Mouse (Mus musculus): ENCODE data around the gene Bsx. TPM values are rescaled to one million over a fixed set of nuclear protein-coding genes. Genes with fewer than 3 reads are reported as not detected.

Gene Bsx
- total and polyA plus RNA-seq, 3 experiments = not detected

GRCm38 (mm10) chr9:40872156-40872478, 1.8 kb upstream of the Bsx start:
- no peaks in the 10 kb centered on the region for H3K9me3 ChIP-seq (replicated peaks; ENCODE audit: insufficient read depth, low read length)
- peaks cover 0 to 1% of the 10 kb centered on the region in 2 experiments; a peak in 3 of 4 replicates for H3K27me3 ChIP-seq (ENCODE audit: control insufficient read depth in 1 of 2, insufficient read depth in 2 of 2, low read length in 2 of 2)
- DNase-seq (ENCODE audit: low read depth, low spot score) = no peak
- no peak for TF ChIP-seq USF1 (IDR thresholded peaks at IDR 0.05; ENCODE audit: low read depth, low read length)
- TF ChIP-seq CTCF (IDR thresholded peaks at IDR 0.05 in 2 of 3, conservative IDR thresholded peaks at IDR 0.05 in 1 of 3; ENCODE audit: control insufficient read depth in 1 of 3, insufficient read depth in 1 of 3, low read depth in 2 of 3, low read length in 3 of 3, poor library complexity in 1 of 3, severe bottlenecking in 1 of 3) = peak in 2 of 3 experiments; percentile 10 to 28; a peak in 2 of 6 replicates
- no peaks in the 10 kb centered on the region for H3K4me1 ChIP-seq (ENCODE audit: control insufficient read depth in 1 of 2, insufficient read depth in 2 of 2, low read length in 2 of 2)
- H3K4me3 ChIP-seq (ENCODE audit: control insufficient read depth in 1 of 2, insufficient read depth in 1 of 2, low read depth in 2 of 2, low read length in 2 of 2) = no peak overlapping the region
- no peaks in the 10 kb centered on the region for H3K36me3 ChIP-seq (ENCODE audit: control insufficient read depth in 1 of 2, insufficient read depth in 2 of 2, low read length in 2 of 2)
- H3K9ac ChIP-seq (ENCODE audit: control insufficient read depth, low read depth, low read length, poor library complexity, severe bottlenecking) = no peak overlapping the region
- H3K79me2 ChIP-seq (ENCODE audit: control insufficient read depth, insufficient read depth, low read length, poor library complexity) = no peaks in the 10 kb centered on the region
- H3K27ac ChIP-seq (ENCODE audit: control insufficient read depth, low read depth, low read length) = no peak overlapping the region

GRCm38 (mm10) chr9:40874961-40875360, 1.0 kb downstream of the Bsx start:
- no peak overlapping the region for H3K27ac ChIP-seq (ENCODE audit: control insufficient read depth, low read depth, low read length)
- no peaks in the 10 kb centered on the region for H3K9me3 ChIP-seq (replicated peaks; ENCODE audit: insufficient read depth, low read length)
- H3K4me1 ChIP-seq (ENCODE audit: control insufficient read depth in 1 of 2, insufficient read depth in 2 of 2, low read length in 2 of 2) = no peaks in the 10 kb centered on the region
- no peaks in the 10 kb centered on the region for H3K36me3 ChIP-seq (ENCODE audit: control insufficient read depth in 1 of 2, insufficient read depth in 2 of 2, low read length in 2 of 2)
- no peak overlapping the region for H3K4me3 ChIP-seq (ENCODE audit: control insufficient read depth in 1 of 2, insufficient read depth in 1 of 2, low read depth in 2 of 2, low read length in 2 of 2)
- TF ChIP-seq SMC3 (IDR thresholded peaks at IDR 0.05; ENCODE audit: low read depth, low read length) (no peak), POLR2AphosphoS5 (IDR thresholded peaks at IDR 0.05; ENCODE audit: borderline replicate concordance, low read depth, low read length) (no peak), MYC (IDR thresholded peaks at IDR 0.05; ENCODE audit: low read depth, low read length) (no peak), TAL1 (IDR thresholded peaks at IDR 0.05; ENCODE audit: low read length) (no peak), RCOR1 (IDR thresholded peaks at IDR 0.05; ENCODE audit: low read depth, low read length) (no peak), ELF1 (IDR thresholded peaks at IDR 0.05; ENCODE audit: low read depth, low read length) (no peak), ETS1 (IDR thresholded peaks at IDR 0.05; ENCODE audit: low read depth, low read length) (no peak), ZKSCAN1 (IDR thresholded peaks at IDR 0.05; ENCODE audit: low read depth, low read length) (no peak), SIN3A (IDR thresholded peaks at IDR 0.05; ENCODE audit: low read length) (no peak), MAX (IDR thresholded peaks at IDR 0.05; ENCODE audit: low read length) (no peak), GATA1 (IDR thresholded peaks at IDR 0.05; ENCODE audit: low read depth, low read length) (no peak), RAD21 (IDR thresholded peaks at IDR 0.05; ENCODE audit: low read depth, low read length) (no peak), MEF2A (IDR thresholded peaks at IDR 0.05; ENCODE audit: extremely low read depth, insufficient replicate concordance, low read depth, low read length, poor library complexity, severe bottlenecking) (no peak), E2F4 (IDR thresholded peaks at IDR 0.05; ENCODE audit: borderline replicate concordance, low read depth, low read length) (no peak), MXI1 (IDR thresholded peaks at IDR 0.05; ENCODE audit: low read depth, low read length) (no peak), HCFC1 (IDR thresholded peaks at IDR 0.05; ENCODE audit: low read depth, low read length) (no peak)
- H3K9ac ChIP-seq (ENCODE audit: control insufficient read depth, low read depth, low read length, poor library complexity, severe bottlenecking) = no peak overlapping the region
- H3K27me3 ChIP-seq (ENCODE audit: control insufficient read depth in 1 of 2, insufficient read depth in 2 of 2, low read length in 2 of 2) = no peaks in the 10 kb centered on the region; a peak in 1 of 4 replicates
- H3K79me2 ChIP-seq (ENCODE audit: control insufficient read depth, insufficient read depth, low read length, poor library complexity) = no peaks in the 10 kb centered on the region
- DNase-seq (ENCODE audit: low read depth, low spot score) = no peak
